Mouse (Mus musculus) bone marrow, adult 2 months (tissue): ENCODE data around the gene Ptprs.

Source experiments
- CTCF ChIP-seq: fragments of 200-500 bp; IDR thresholded peaks from 2 replicates; pipeline ENCODE4 v1.5.1; 2011; ENCODE audit warnings: low read length, control low read depth; ENCODE audit not compliant: control insufficient read depth, insufficient read depth
- POLR2A ChIP-seq: fragments of 200-500 bp; IDR thresholded peaks from 2 replicates; pipeline ENCODE4 v1.6.1; 2011; ENCODE audit warnings: low read depth, mild to moderate bottlenecking, control low read depth, low read length, borderline replicate concordance; ENCODE audit not compliant: control insufficient read depth

- TF ChIP-seq CTCF (no peak), POLR2A (no peak)
These were observed 28.6 kb downstream of the Ptprs start for GRCm38 (mm10) chr17:56447716-56448115.
